12 mouse cellular contexts compared by ENCODE assay signal in genomic region chr2:73023803-73024202, GRCm38 (mm10). TPM values are rescaled to one million over a fixed set of nuclear protein-coding genes. Genes with fewer than 3 reads are reported as not detected.
DNase-seq lines count a peak whose midpoint lies in the region; ATAC-seq and TF ChIP-seq lines count a peak whose summit lies in the region.
"Had no signal": no experiment of that assay in that cellular context is flagged by ENCODE, and none has a peak within 500 bp of the region (broad histone marks: within the 10 kb centered on the region; RNA-seq: fewer than 3 reads in every experiment).

No protein-coding gene starts in this region.

- WGBS in intestine, postnatal 0 days: 45% methylated on average over 6 of the region's 6 CpGs

- H3K4me2 ChIP-seq in CH12.LX (ENCODE audit: insufficient read depth, low read depth, poor library complexity, severe bottlenecking): no peak overlapping the region
- no peak overlapping the region for H3K4me2 ChIP-seq in intestine, postnatal 0 days (replicated peaks; ENCODE audit: low read depth)

- H3K9ac ChIP-seq in CH12.LX (ENCODE audit: insufficient read depth, low read depth): no peak overlapping the region
- H3K9ac ChIP-seq in intestine, postnatal 0 days (ENCODE audit: low read depth, low read length): no peak overlapping the region

- H3K27ac ChIP-seq in CH12.LX (ENCODE audit: insufficient read depth, low read depth): no peak overlapping the region
- no peak overlapping the region for H3K27ac ChIP-seq in intestine, postnatal 0 days (ENCODE audit: low read depth, low read length)

- dilution Hi-C loops in CH12.LX (cut with MboI; ENCODE audit: extremely low pct_ligation_motif_present, extremely low pct_unique_long_range_greater_than_20kb, low sequenced_read_pairs): no loop called here

- in situ Hi-C loops in CH12.LX (cut with MboI; ENCODE audit: low pct_ligation_motif_present, low pct_unique_long_range_greater_than_20kb, low sequenced_read_pairs): no loop called here

- no peak for TF ChIP-seq EP300 in CH12.LX (IDR thresholded peaks at IDR 0.05; ENCODE audit: low read length)

- no peaks in the 10 kb centered on the region for H3K79me2 ChIP-seq in CH12.LX (replicated peaks; ENCODE audit: control insufficient read depth, extremely low read depth, insufficient read depth, poor library complexity, severe bottlenecking)

- H3K9me3 ChIP-seq in CH12.LX (replicated peaks; ENCODE audit: low read length): no peaks in the 10 kb centered on the region
- H3K9me3 ChIP-seq in intestine, postnatal 0 days (ENCODE audit: control insufficient read depth): no peaks in the 10 kb centered on the region

- no peaks in the 10 kb centered on the region for H3K27me3 ChIP-seq in CH12.LX (replicated peaks)
- no peaks in the 10 kb centered on the region for H3K27me3 ChIP-seq in intestine, postnatal 0 days (replicated peaks; ENCODE audit: control insufficient read depth, insufficient read depth, low read length)

- TF ChIP-seq CTCF in CH12.LX (conservative IDR thresholded peaks at IDR 0.05 in 1 of 2, IDR thresholded peaks at IDR 0.05 in 1 of 2; ENCODE audit: low read depth in 2 of 2, low read length in 2 of 2): no peak
- TF ChIP-seq CTCF in intestine, postnatal 0 days (IDR thresholded peaks at IDR 0.05; ENCODE audit: low read depth): no peak

- no peak for TF ChIP-seq RAD21 in CH12.LX (IDR thresholded peaks at IDR 0.05; ENCODE audit: low read depth, low read length)

- no peaks in the 10 kb centered on the region for H3K36me3 ChIP-seq in CH12.LX (replicated peaks in 1 of 2; ENCODE audit: control insufficient read depth in 1 of 2, insufficient read depth in 1 of 2, low read length in 1 of 2)
- no peaks in the 10 kb centered on the region for H3K36me3 ChIP-seq in intestine, postnatal 0 days (ENCODE audit: control insufficient read depth, insufficient read depth)

- H3K4me1 ChIP-seq in CH12.LX (ENCODE audit: control insufficient read depth in 1 of 2, insufficient read depth in 2 of 2): peaks cover 0 to 9% of the 10 kb centered on the region in 2 experiments; a peak in 2 of 4 replicates
- H3K4me1 ChIP-seq in intestine, postnatal 0 days (replicated peaks; ENCODE audit: control insufficient read depth, insufficient read depth, low read length): no peaks in the 10 kb centered on the region; the same call in 1 of the 2 replicates

- no peak overlapping the region for H3K4me3 ChIP-seq in CH12.LX (replicated peaks in 1 of 3; ENCODE audit: low read depth in 2 of 3, low read length in 2 of 3, poor library complexity in 1 of 3)
- H3K4me3 ChIP-seq in intestine, postnatal 0 days (ENCODE audit: low read depth, low read length): no peak overlapping the region
- H3K4me3 ChIP-seq: megakaryocyte, embryonic 14.5 days had no signal

- intact Hi-C loops in left cerebral cortex, postnatal 10 days (cut with DNase I): no loop called here

- peak; percentile 54; the same call in 1 of the 2 replicates for ATAC-seq in intestine, postnatal 0 days
- ATAC-seq in megakaryocyte, adult 5-6 weeks (ENCODE audit: poor library complexity, severe bottlenecking): peak; percentile 96
- ATAC-seq: forebrain, embryonic 16.5 days had no signal

- TF ChIP-seq POLR2A in CH12.LX (IDR thresholded peaks at IDR 0.05; ENCODE audit: low read depth, low read length): no peak; the same call in 1 of the 2 replicates

- peak; percentile 69 for DNase-seq in CH12.LX (ENCODE audit: extremely low read depth)
- peak; percentile 21 for DNase-seq in T-cell, adult 2 months (ENCODE audit: low spot score)
- DNase-seq in frontal cortex, postnatal 10 days (ENCODE audit: low spot score in 2 of 2): no peak
- DNase-seq in left cerebral cortex, adult 9 months (ENCODE audit: low spot score in 2 of 2): no peak
- no peak for DNase-seq in left cerebral cortex, postnatal 10 days (ENCODE audit: extremely low spot score in 1 of 2, low spot score in 2 of 2)
- DNase-seq in layer of hippocampus, adult 8-10 months (ENCODE audit: low spot score in 2 of 2): no peak
- DNase-seq: kidney, adult 18-20 months; right cerebral cortex, adult 18-20 months had no signal

TF ChIP-seq in CH12.LX, 34 proteins besides CTCF, POLR2A, EP300 and RAD21:
- TF ChIP-seq HCFC1 (IDR thresholded peaks at IDR 0.05; ENCODE audit: low read depth, low read length) (no peak), MAFK (IDR thresholded peaks at IDR 0.05; ENCODE audit: insufficient replicate concordance, low read length) (peak; percentile 83; the same call in 1 of the 2 replicates), NRF1 (IDR thresholded peaks at IDR 0.05; ENCODE audit: low read depth, low read length) (no peak), JUND (conservative IDR thresholded peaks at IDR 0.05; ENCODE audit: low read depth, low read length) (no peak), UBTF (IDR thresholded peaks at IDR 0.05; ENCODE audit: low read depth, low read length) (no peak), TCF12 (IDR thresholded peaks at IDR 0.05; ENCODE audit: low read depth, low read length) (no peak), USF2 (conservative IDR thresholded peaks at IDR 0.05; ENCODE audit: low read depth, low read length) (no peak), MAX (IDR thresholded peaks at IDR 0.05; ENCODE audit: low read length) (no peak), KAT2A (IDR thresholded peaks at IDR 0.05; ENCODE audit: insufficient replicate concordance, low read length) (no peak), NELFE (IDR thresholded peaks at IDR 0.05; ENCODE audit: low read depth, low read length) (peak; percentile 41; the same call in 1 of the 2 replicates), SMC3 (IDR thresholded peaks at IDR 0.05; ENCODE audit: low read depth, low read length) (no peak), CHD1 (IDR thresholded peaks at IDR 0.05; ENCODE audit: low read depth, low read length) (no peak), BHLHE40 (IDR thresholded peaks at IDR 0.05; ENCODE audit: low read depth, low read length) (no peak), PAX5 (IDR thresholded peaks at IDR 0.05; ENCODE audit: low read length) (no peak), MXI1 (IDR thresholded peaks at IDR 0.05; ENCODE audit: low read depth, low read length) (no peak), ZNF384 (IDR thresholded peaks at IDR 0.05; ENCODE audit: low read depth, low read length) (no peak), ZC3H11A (IDR thresholded peaks at IDR 0.05; ENCODE audit: low read depth, low read length) (no peak)

RNA-seq across cellular contexts. Expression of gene Gm11084, which starts 37.3 kb away (rescaled TPM):
- total RNA-seq in CH12.LX (2012; rRNA removed) (not detected in 2 replicates), CH12.LX (2014; rRNA removed) (not detected in 2 replicates)
- polyA plus RNA-seq in CH12.LX (2012; ENCODE audit: insufficient read length, low read depth): not detected in 2 replicates
- not detected in 2 replicates for polyA plus RNA-seq in intestine, postnatal 0 days (2015; fragmentation: Nextera tagmentation; extraction: Ambion mirVana)
- not detected in 2 replicates for total RNA-seq in megakaryocyte, adult 5-6 weeks (2015)
- not detected in 2 replicates for total RNA-seq in megakaryocyte, adult 5-6 weeks (2017)
- total RNA-seq in left cerebral cortex, postnatal 10 days (2021): not detected
- total RNA-seq in layer of hippocampus, adult 8-10 months (2022): not detected
- polyA plus RNA-seq: forebrain, embryonic 16.5 days had no signal

RNA-seq across cellular contexts. Expression of gene Sp3, which starts 43.6 kb away (rescaled TPM):
- 37.7 and 41.8 TPM in 2 replicates for total RNA-seq in CH12.LX (2012; rRNA removed)
- 86.8 and 95.7 TPM in 2 replicates for total RNA-seq in CH12.LX (2014; rRNA removed)
- polyA plus RNA-seq in CH12.LX (2012; ENCODE audit: insufficient read length, low read depth): 33.8 and 40.4 TPM in 2 replicates
- 25.4 and 28.0 TPM in 2 replicates for polyA plus RNA-seq in intestine, postnatal 0 days (2015; fragmentation: Nextera tagmentation; extraction: Ambion mirVana)
- 196 and 198 TPM in 2 replicates for total RNA-seq in megakaryocyte, adult 5-6 weeks (2015)
- 220 and 269 TPM in 2 replicates for total RNA-seq in megakaryocyte, adult 5-6 weeks (2017)
- total RNA-seq in left cerebral cortex, postnatal 10 days (2021): 10 to 100 TPM; 44.9 to 56.5 TPM
- 10 to 100 TPM; 58.5 to 74.7 (median 68.0) TPM for total RNA-seq in layer of hippocampus, adult 8-10 months (2022)

Comparison
In these comparisons a context has a peak if more than half of its experiments do, and no peak if none do; other contexts are left out.
1. DNase-seq: peak in CH12.LX (single experiment) and T-cell, adult 2 months (single experiment); none in frontal cortex, postnatal 10 days (0 of 2), left cerebral cortex, adult 9 months (0 of 2), left cerebral cortex, postnatal 10 days (0 of 2) and layer of hippocampus, adult 8-10 months (0 of 2).